Mouse (Mus musculus) G1E (cell line): ENCODE measurements around the gene Idh1.

Experiments
- CTCF ChIP-seq: IDR thresholded peaks from 2 replicates; pipeline ENCODE4 v1.5.1; 2012; ENCODE audit warnings: low read depth, low read length, inconsistent platforms, mixed read lengths
- GATA1 ChIP-seq: IDR thresholded peaks from 2 replicates; pipeline ENCODE4 v1.6.1; 2012; ENCODE audit warnings: borderline replicate concordance, low read length, inconsistent platforms, mixed read lengths
- GATA2 ChIP-seq: IDR thresholded peaks from 2 replicates; pipeline ENCODE4 v1.6.1; 2012; ENCODE audit warnings: low read depth, low read length, inconsistent platforms, borderline replicate concordance
- POLR2AphosphoS5 ChIP-seq: IDR thresholded peaks from 2 replicates; pipeline ENCODE4 v1.6.1; 2012; ENCODE audit warnings: low read depth, low read length, inconsistent platforms; ENCODE audit not compliant: insufficient replicate concordance

DNA sequence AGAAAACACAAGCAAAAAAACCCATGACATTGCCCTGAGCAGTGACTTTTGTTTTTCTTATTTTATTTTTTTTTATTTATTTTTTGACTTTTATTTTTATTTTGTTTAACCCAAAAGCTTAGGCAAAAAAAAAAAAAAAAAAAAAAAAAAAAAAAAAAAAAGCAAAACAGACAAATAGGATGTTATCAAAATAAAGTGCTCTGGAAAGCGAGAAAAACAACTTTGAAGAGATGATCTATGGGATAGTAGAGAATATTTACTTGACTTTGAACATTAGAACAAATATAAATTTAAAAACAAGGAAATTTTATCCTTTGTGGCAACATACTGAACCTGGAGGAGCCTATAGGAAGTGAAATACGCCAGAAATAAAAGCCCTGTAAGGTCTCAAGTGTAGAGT, 2.3 kb downstream of the Idh1 start:
- TF ChIP-seq CTCF: no peak
- no peak for TF ChIP-seq GATA1
- no peak for TF ChIP-seq POLR2AphosphoS5
- TF ChIP-seq GATA2: no peak
